Mouse (Mus musculus) ES-Bruce4 (cell line): Measurements from ENCODE around the gene Fkbpl.

Experiments
- CTCF ChIP-seq: IDR thresholded peaks from one replicate; pipeline ENCODE4 v1.8.1; 2011; ENCODE audit warnings: low read depth, low read length
- POLR2A ChIP-seq: IDR thresholded peaks from one replicate; pipeline ENCODE4 v1.8.1; 2011; ENCODE audit warnings: low read length; ENCODE audit not compliant: insufficient read depth

GRCm38 (mm10) chr17:34648141-34648890 is 3.8 kb downstream of the Fkbpl start:
- no peak for TF ChIP-seq CTCF
- TF ChIP-seq POLR2A: no peak
